ENCODE assay signal across 13 mouse cellular contexts in genomic region chr5:107020366-107020765, GRCm38 (mm10). TPM values are rescaled to one million over a fixed set of nuclear protein-coding genes. Genes with fewer than 3 reads are reported as not detected.
DNase-seq lines count a peak whose midpoint lies in the region; ATAC-seq lines count a peak whose summit lies in the region.
"Had no signal": no experiment of that assay in that cellular context is flagged by ENCODE, and none has a peak within 500 bp of the region (broad histone marks: within the 10 kb centered on the region; RNA-seq: fewer than 3 reads in every experiment).

No protein-coding gene starts in this region.

- no peak overlapping the region for H3K4me3 ChIP-seq in heart, embryonic 10.5 days
- H3K4me3 ChIP-seq in heart, embryonic 14.5 days (ENCODE audit: control insufficient read depth in 1 of 2, insufficient read depth in 1 of 2, low read depth in 1 of 2, low read length in 2 of 2), result no peak overlapping the region
- H3K4me3 ChIP-seq in limb, embryonic 13.5 days, result no peak overlapping the region
- H3K4me3 ChIP-seq: hindbrain, embryonic 12.5 days; neural tube, embryonic 15.5 days had no signal

- no peak overlapping the region for H3K4me2 ChIP-seq in heart, embryonic 14.5 days (ENCODE audit: low read length)
- no peak overlapping the region for H3K4me2 ChIP-seq in limb, embryonic 13.5 days (replicated peaks)
- H3K4me2 ChIP-seq: hindbrain, embryonic 12.5 days; neural tube, embryonic 15.5 days had no signal

- 53% methylated on average over 7 of the region's 7 CpGs for WGBS in heart, embryonic 10.5 days
- 28% methylated on average over 7 of the region's 7 CpGs for WGBS in heart, embryonic 14.5 days
- 60% methylated on average over 7 of the region's 7 CpGs for WGBS in limb, embryonic 13.5 days

- peak overlapping the region; percentile 56 for H3K27ac ChIP-seq in heart, embryonic 10.5 days
- H3K27ac ChIP-seq in heart, embryonic 14.5 days (replicated peaks in 1 of 2; ENCODE audit: control insufficient read depth in 1 of 2, insufficient read depth in 1 of 2, low read depth in 2 of 2, low read length in 2 of 2), result peak overlapping the region; percentile 53 to 62
- peak overlapping the region; percentile 70 for H3K27ac ChIP-seq in limb, embryonic 13.5 days
- H3K27ac ChIP-seq: hindbrain, embryonic 12.5 days; macrophage; neural tube, embryonic 15.5 days had no signal

- ATAC-seq in heart, embryonic 14.5 days (ENCODE audit: insufficient number of reproducible peaks, insufficient read depth, low FRiP score, low read depth), result no peak
- no peak for ATAC-seq in limb, embryonic 13.5 days (ENCODE audit: low FRiP score, low read depth)
- ATAC-seq in frontal cortex, adult (ENCODE audit: low TSS enrichment), result no peak

- DNase-seq in heart, embryonic 10.5 days (ENCODE audit: low spot score), result peak; percentile 57
- DNase-seq in heart, adult 8-10 months (ENCODE audit: low spot score), result no peak
- peak; percentile 49 for DNase-seq in embryo, embryonic 10.5 days (ENCODE audit: low spot score)
- no peak for DNase-seq in layer of hippocampus, adult 9-11 months
- DNase-seq in cerebellum, adult 11-12 months, result no peak
- DNase-seq: liver; right cerebral cortex, postnatal 25 days had no signal

- H3K4me1 ChIP-seq in heart, embryonic 10.5 days, result peaks cover 39% of the 10 kb centered on the region
- peaks cover 18 to 36% of the 10 kb centered on the region in 2 experiments for H3K4me1 ChIP-seq in heart, embryonic 14.5 days (ENCODE audit: control insufficient read depth in 2 of 2, insufficient read depth in 2 of 2, low read length in 2 of 2)
- peaks cover 43% of the 10 kb centered on the region for H3K4me1 ChIP-seq in limb, embryonic 13.5 days

- peaks cover 3% of the 10 kb centered on the region; the same call in 1 of the 2 replicates for H3K27me3 ChIP-seq in heart, embryonic 10.5 days (ENCODE audit: insufficient read depth, poor library complexity, severe bottlenecking)
- H3K27me3 ChIP-seq in heart, embryonic 14.5 days (ENCODE audit: control insufficient read depth, insufficient read depth, low read length), result no peaks in the 10 kb centered on the region
- no peaks in the 10 kb centered on the region for H3K27me3 ChIP-seq in limb, embryonic 13.5 days
- H3K27me3 ChIP-seq: hindbrain, embryonic 12.5 days; neural tube, embryonic 15.5 days had no signal

- H3K9ac ChIP-seq in heart, embryonic 14.5 days (ENCODE audit: low read length), result no peak overlapping the region
- no peak overlapping the region for H3K9ac ChIP-seq in limb, embryonic 13.5 days
- H3K9ac ChIP-seq: hindbrain, embryonic 12.5 days; neural tube, embryonic 15.5 days had no signal

- no peaks in the 10 kb centered on the region for H3K9me3 ChIP-seq in heart, embryonic 10.5 days
- H3K9me3 ChIP-seq in heart, embryonic 14.5 days (ENCODE audit: control insufficient read depth, low read length), result no peaks in the 10 kb centered on the region
- no peaks in the 10 kb centered on the region for H3K9me3 ChIP-seq in limb, embryonic 13.5 days
- H3K9me3 ChIP-seq: neural tube, embryonic 15.5 days had no signal

- H3K36me3 ChIP-seq in heart, embryonic 10.5 days, result no peaks in the 10 kb centered on the region
- H3K36me3 ChIP-seq in heart, embryonic 14.5 days (ENCODE audit: control insufficient read depth, insufficient read depth, low read length), result no peaks in the 10 kb centered on the region
- H3K36me3 ChIP-seq in limb, embryonic 13.5 days, result no peaks in the 10 kb centered on the region
- H3K36me3 ChIP-seq: hindbrain, embryonic 12.5 days; neural tube, embryonic 15.5 days had no signal

RNA-seq across cellular contexts. Expression of gene Cdc7, which starts 56.2 kb away (rescaled TPM):
- polyA plus RNA-seq in heart, embryonic 10.5 days (2016; fragmentation: Nextera tagmentation; extraction: Ambion mirVana), result 40.8 and 46.6 TPM in 2 replicates
- under 1 TPM; 0.28 to 0.76 (median 0.42) TPM for total RNA-seq in heart, adult 8-10 months (2022)
- polyA plus RNA-seq in heart, embryonic 14.5 days (2014; fragmentation: Nextera tagmentation; extraction: Ambion mirVana), result 24.8 and 25.0 TPM in 2 replicates
- polyA plus RNA-seq in limb, embryonic 13.5 days (2015; fragmentation: Nextera tagmentation; extraction: Ambion mirVana), result 51.6 and 55.2 TPM in 2 replicates

Comparison
In these comparisons a context has a peak if more than half of its experiments do, and no peak if none do; other contexts are left out.
1. DNase-seq: peak in heart, embryonic 10.5 days (single experiment) and embryo, embryonic 10.5 days (single experiment); none in heart, adult 8-10 months (single experiment), layer of hippocampus, adult 9-11 months (single experiment) and cerebellum, adult 11-12 months (single experiment).
2. Peak in every context shown above with its lines, with median percentiles within 50 percentile points of each other: H3K27ac ChIP-seq.